Mouse (Mus musculus): Measurements from ENCODE around the gene Dyrk1b.
A peak's percentile ranks its signal among the peaks of the same experiment; 100 is the strongest.
"Not testable (repeated sequence)": the region's sequence is repeated elsewhere in the genome, so short reads cannot be mapped to it uniquely, and the experiment has no call there.

Dyrk1b gene

DNA sequence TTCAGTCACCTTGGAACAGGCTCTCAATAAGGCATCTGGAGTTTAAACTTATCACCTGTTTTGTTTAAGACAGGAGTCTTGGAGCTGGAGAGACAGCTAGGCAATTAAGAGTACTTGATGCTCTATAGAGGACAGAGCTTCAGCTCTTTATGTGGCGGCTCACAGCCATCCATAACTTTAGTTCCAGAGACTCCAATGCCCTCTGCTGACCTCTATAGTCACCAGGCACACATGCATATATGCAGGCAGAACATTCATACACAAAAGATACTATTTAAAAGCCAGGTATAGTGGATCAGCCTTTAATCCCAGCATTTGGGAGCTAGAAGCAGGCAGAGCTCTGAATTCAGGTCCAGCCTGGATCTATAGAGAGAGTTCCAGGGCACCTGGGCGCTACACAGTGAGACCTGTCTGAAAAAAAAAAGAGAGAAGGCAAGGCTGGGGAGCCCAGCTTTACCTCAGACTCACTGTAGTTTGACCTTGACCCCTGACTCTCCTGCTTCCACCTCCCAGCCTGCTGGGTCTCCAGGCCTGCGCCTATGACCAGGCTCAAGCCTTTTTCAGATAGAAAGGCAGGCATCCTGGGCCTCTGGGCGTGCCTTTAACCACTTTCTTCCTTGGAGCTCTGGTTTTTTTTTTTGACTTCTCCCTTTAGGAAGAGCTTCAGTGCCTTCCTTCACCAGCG, 16.3 kb downstream of the Dyrk1b start:
- DNase-seq (ENCODE audit: low read depth, low spot score), result no peak

DNA sequence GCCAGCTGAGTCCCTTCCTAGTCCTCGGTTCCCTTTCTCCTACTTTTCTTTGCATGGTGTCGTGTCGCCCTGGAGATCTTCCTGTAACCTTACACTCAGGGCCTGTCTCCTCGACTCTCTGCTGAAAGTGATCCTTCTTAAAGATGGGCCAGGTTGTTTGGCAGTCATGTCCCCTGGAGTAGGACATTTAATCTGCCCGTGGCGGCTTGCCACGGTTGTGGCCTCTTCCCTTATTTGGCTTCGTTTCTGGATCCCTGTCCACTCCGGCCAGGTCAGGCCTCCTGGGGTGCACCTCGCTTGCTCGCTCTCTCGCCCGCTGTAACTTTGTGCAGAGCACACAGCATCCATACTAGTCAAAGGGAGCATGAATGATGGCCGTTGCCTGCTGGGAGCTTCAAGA, 17.3 kb downstream of the Dyrk1b start:
- no peak for DNase-seq (ENCODE audit: low read depth, low spot score)

DNA sequence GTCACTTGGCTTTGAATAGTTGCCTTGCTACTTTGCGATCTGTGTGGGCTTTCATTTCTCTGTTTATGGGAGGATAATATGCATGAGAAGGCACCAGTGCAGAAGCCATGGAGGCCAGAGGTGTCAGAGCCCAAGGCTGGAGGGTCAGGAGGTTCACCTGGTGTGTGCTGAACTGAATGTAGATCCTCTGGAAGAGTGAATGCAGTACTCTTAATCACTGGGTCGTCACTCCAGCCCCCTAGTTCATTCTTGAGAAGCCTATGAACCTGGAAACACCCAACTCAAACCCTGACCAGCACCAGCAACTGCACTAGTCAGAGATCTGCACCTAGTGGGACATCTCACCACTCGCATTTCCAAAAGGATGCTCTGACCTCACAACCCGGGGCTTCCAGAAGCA, 19.8 kb downstream of the Dyrk1b start:
- no peak for DNase-seq (ENCODE audit: low read depth, low spot score)

DNA sequence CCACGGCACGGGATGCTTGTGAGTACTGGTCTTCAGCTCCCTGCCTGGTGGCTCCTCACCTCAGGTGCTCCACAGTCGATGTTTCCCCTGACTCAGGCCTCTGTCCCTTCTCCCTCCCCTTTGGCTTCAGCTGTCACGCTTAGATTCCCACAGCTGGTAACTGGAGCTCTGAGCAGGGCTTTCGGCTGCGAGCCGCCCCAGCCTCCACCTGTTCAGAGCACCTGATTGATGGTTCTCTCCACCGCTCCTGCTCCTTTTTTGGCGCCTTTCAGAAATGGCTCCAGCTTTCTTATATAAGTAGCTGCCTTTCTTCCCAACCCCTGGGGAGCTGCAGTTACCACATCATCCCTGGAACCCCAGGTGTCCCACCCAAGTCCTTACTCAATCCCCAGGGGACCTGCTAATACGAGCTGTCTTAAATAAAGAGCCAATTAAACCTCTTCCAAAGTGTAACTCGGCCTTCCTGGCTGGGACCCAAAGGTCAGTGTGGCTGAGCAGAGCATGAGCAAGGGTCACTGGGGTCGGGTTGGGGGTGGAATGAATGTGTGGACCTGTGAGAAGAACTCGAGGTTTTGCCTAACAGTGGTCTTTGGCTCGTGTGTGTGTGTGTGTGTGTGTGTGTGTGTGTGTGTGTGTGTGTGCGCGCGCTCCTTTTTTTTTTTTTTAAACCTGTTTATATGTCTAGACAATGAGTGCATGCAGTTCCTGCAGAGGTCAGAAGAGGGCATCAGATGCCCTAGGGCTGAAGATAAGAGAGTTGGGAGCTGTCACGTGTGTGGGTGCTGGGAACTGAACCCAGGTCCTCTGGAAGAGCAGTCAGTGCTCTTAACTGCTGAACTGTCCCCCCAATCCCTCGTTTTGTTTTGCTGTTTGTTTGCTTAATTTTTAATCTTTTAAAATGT, 24.2 kb downstream of the Dyrk1b start:
- DNase-seq (ENCODE audit: low read depth, low spot score), result peak; percentile 12

GRCm38 (mm10) chr7:28206044-28206600, 26.9 kb downstream of the Dyrk1b start:
- no peak for DNase-seq (ENCODE audit: low read depth, low spot score)

GRCm38 (mm10) chr7:28208396-28208987, 29.2 kb downstream of the Dyrk1b start:
- DNase-seq (ENCODE audit: low read depth, low spot score), result peak; percentile 20

- peak; percentile 95 for DNase-seq (ENCODE audit: low read depth, low spot score)
These were observed 29.8 kb downstream of the Dyrk1b start for GRCm38 (mm10) chr7:28208988-28209508.

DNA sequence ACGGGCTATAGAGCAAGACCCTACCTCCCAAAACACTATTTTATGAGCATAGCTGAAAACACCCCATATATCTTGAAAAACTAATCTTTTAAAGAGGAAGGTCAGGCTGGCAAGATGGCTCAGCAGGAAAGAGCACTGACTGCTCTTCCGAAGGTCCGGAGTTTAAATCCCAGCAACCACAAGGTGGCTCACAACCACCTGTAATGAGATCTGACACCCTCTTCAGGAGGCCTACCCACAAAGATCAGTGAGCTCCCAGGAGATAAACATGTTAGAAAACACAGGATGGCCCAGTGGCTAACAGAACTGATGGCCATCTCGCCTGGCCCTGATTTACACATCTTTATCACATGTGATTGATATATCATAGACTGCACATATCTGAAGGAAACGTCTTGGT, 31.5 kb downstream of the Dyrk1b start:
- no peak for DNase-seq (ENCODE audit: low read depth, low spot score)

DNA sequence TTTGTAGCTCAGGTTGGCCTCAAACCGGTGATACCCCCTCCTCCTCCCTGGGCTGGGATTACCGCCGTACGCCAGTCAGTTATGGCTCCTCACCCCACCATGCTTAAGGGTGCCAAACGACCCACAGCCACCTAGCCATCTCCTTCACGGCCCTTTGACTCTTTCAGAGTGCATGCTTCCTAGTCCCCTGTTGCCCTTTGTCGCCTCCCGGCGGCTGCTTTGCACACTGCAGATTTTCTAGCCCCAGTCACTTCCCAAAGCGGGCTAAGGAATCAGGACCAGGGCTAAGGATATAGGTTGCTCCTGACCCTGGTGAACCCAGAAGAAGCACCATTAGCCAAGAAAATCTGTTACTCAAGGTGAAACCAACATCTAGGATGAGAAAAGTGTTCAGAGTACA, 34.9 kb downstream of the Dyrk1b start:
- peak; percentile 31 for DNase-seq (ENCODE audit: low read depth, low spot score)

GRCm38 (mm10) chr7:28215950-28216349, 36.7 kb downstream of the Dyrk1b start:
- DNase-seq (ENCODE audit: low read depth, low spot score), result not testable (repeated sequence)

- not testable (repeated sequence) for DNase-seq (ENCODE audit: low read depth, low spot score)
These were observed 38.5 kb downstream of the Dyrk1b start for GRCm38 (mm10) chr7:28217811-28218210.

DNA sequence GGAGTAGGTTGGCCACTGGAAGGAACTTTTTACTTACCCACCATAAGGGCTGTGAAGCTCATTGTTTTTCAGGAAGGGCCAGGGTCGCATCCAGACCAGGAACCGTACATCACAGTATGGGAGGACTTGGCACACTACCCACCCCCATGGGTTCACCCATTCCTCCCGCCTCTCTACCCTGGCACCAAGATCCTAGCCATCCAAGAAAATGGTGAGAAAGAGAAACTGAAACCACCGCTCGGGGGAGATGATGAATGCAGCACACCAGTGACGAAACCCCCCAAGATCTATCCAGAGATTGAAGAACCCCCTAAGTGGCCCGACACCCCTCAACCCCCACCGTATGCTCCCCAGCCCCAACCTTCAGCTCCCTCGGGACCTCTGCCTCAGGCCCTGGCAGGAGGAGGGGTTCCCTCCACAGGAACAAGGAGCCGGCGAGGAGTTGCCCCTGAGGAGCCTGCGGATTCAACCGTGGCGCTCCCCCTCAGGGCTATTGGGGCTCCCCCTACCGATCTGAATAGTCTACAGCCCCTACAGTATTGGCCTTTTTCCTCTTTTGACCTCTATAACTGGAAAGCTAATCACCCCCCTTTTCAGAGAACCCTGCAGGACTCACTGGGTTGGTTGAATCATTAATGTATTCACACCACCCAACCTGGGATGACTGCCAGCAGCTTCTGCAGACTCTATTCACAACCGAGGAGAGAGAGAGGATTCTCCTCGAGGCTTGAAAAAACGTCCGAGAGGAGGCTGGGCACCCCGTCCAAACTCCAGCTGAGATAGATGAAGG, 39.9 kb downstream of the Dyrk1b start:
- peak; percentile 65 for DNase-seq (ENCODE audit: low read depth, low spot score)

- DNase-seq (ENCODE audit: low read depth, low spot score), result not testable (repeated sequence)
These were observed 47.6 kb downstream of the Dyrk1b start for GRCm38 (mm10) chr7:28226836-28227235.

GRCm38 (mm10) chr7:28227421-28227820, 48.2 kb downstream of the Dyrk1b start:
- DNase-seq (ENCODE audit: low read depth, low spot score), result not testable (repeated sequence)
